Mouse (Mus musculus) CD8-positive naive resting alpha-beta T cell, adult 2 months (primary cell): ENCODE data around the gene Fdps.

Experiments used
- DNase-seq, 2 experiments: peaks; one replicate each; pipeline ENCODE4 v3.0.0; 2022; ENCODE audit warnings: low read depth in 2 of 2, low spot score in 2 of 2

Fdps gene

DNA sequence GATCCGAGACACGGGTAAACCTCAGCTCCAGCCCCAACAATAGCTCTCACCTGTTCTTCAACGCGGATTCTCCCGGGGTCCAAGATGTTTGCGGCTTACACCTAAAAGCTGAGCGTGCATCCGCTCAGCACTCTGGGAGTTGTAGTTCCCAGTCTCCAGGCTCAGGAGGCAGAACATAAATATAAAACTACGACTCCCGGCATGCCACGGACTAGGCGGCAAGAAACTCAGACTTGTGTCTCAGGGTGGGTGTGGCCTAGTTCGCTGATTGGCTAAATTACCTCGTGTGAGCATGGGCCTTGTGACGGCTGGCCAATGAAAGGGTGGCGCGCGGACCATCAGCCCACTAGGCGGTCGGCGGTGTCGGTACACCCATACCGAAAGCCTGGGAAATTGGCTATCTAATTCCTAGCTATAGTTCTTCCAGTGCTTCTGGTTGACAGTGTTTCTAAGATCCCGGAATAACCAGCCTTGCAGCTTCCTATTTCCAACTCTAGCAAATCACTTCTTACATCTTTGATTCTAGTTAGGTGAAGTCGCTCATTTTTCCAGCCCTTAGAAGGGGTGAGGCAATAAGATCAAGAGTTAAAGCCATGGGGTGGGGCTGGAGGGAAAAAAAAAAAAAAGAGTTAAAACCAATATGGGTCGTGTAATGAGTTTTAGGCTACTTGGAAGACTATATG lies at the start of gene Fdps:
TSS of gene Fdps (minus strand) at position 148 of the 683 bp plus-strand sequence.
- peak; percentile 88 to 90 for DNase-seq

DNA sequence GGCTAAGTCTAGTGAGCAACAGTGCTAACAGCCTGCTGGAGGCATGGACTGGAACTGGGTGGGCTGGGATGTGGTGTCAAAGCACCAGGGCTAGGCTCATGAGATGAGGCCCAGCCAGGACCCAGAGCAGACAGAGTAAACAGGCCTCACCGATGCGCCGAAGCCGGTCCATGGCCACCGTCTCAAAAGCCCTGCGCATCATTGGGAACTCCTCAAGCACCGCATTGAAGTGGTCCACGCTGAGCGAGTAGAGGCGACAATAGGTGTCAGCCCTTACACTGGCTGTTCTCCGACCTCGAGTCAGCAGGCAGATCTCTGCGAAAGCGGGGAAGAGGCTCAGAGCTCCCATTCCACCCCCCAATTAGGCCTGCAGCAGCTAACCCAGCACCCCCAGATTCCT lies 46.8 kb upstream of the Fdps start:
- DNase-seq = no peak

DNA sequence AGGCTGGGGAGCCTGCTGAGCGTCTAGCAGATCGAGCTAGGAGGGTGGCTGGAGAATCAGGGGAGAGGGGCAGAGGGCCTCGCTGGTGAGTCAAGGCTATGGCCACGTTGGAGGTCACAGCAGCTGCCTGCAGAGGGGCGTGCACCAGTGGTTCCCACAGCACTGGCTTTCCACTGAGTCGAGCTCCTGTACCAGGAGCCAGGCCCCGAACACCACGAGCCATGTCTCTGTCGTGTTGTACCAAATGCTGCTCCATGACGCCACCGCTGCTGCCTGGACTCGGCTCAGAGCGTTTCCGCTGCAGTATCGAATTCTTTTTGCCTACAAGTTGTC lies 46.2 kb upstream of the Fdps start:
- no peak for DNase-seq

DNA sequence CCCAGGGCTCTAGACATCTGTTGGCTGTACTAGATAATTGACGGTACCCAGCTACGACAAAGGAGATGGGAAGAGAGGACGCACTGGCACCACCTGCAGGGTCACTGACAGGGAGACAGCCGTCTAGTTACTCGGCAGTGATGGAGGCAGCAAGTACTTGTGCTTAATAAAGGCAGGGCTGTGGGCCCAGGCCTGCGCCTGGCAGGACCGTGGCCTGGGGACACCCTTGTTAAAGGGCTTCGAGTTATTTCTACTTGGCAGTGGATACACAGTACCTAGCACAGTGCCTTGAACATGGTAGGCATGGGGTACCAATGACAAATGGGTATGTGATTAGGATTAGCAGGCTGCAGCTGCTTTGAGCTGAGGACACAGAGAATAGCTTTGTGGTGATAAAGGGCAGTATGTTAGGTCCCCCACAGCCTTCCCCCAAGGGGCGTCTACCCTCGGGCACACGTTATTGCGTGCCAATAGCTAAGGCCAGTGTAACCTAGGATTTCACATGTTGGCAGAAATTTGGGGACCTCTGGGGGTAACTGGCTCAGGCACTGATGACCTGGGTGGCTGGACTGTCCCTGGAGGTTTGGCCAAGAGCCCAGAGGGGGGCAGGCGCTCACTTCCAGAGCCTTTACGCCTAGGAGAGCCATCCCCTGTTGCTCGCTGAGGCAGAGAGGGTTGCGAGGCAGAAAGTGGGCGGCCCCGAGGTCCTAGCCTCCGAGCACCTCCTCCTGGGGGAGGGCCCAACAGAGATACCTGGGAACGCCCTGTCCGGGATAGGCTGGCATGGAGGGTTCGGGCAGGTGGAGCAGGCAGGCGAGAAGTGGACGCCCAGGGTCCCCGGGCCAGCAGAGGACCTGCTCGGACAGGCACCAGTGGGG lies 45.6 kb upstream of the Fdps start:
- DNase-seq = no peak

DNA sequence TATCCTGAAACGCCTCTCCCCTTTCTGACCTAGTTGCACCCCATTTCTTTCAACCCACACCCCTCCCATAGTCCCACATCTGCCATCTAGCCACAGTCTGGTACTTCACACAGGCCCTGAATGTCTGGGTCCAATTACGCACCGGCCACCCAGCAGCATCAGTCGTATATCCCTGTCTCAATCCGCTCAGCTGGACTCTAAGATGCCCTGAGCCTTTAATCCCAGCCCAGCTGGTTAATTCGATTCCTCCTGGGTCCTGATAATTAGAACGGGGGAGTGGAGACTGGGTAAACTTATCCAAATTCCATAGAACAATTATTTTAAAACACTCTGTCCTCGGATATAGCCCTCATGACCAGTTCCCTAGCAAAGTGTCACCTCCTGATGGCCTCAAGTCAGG lies 43.8 kb upstream of the Fdps start:
- no peak for DNase-seq

DNA sequence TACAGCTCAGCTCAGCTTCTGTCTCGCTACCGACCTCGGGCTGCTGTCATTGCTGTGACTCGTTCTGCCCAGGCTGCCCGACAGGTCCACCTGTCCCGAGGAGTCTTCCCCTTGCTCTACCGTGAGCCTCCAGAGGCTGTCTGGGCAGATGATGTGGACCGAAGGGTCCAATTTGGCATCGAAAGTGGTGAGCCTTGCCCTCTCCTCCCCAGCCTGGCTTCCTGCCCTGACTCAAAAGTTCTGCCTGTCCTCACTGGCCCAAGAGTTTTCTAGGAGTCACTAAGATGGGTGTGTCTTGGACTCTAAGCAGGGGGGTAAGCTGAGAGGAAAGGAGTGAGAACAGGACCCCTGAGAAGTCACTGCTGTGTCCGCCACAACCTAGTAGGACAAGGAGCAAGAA lies 43.1 kb upstream of the Fdps start:
- no peak for DNase-seq

DNA sequence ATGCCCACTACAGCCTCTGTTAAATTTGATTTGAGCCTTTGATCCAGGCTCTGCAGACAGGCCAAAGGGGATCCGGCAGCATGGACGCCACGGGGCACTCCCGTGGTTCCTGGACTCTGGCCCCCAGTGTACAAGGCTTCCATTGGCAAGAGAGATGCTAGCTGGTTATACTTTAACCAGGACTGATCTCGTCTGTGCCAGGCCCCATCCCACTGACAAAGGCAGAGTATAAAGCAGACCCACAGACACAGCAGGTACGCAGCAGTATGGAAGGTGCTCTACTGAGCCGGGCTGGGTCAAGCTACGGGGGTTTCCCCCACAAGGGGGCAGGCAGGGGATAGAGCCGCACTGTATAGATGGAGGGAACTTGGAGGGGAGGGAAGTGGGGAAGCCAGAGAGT lies 34.6 kb upstream of the Fdps start:
- DNase-seq = peak in 1 of 2 experiments; percentile 20

DNA sequence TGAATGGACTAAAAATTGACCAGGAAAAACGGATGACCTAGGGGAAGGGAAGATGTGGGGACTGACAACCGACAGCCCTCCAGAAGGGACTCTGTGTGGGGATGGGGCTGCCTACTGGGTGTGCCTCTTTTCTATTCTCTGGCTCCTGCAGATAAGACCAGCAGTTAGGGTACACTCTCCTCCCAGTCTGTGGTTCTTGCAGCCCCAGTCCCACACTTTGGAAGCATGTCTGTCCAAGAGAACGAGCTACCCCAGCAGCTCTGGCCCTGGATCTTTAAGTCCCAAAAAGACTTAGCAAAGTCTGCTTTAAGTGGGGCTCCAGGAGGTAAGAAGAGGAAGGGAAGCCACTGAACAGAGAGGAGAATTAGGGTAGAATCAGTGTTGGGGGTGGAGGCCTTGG lies 34.2 kb upstream of the Fdps start, which contains the start of gene Pklr:
TSS of gene Pklr (plus strand) at position 185 of the 400 bp plus-strand sequence.
- no peak for DNase-seq

DNA sequence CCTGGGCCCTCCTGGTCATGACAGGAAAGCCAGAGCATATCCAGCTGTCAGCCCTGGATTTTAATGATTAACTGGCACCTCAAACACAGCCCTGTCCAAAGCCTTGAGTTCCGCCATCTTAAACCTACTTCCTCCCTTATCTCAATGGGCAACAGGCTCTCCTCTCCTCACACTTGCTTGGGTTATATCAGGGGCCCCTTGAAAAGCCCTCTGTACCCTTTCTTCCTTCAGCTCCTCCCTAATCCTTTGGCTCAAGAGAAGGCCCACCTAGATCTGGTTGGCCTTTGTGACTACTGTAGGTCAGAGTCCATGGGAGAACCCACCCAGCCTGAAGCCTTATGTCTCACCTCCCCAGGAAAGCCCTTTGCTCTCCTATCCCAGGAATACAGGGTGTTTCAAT lies 32.0 kb upstream of the Fdps start:
- DNase-seq = no peak

DNA sequence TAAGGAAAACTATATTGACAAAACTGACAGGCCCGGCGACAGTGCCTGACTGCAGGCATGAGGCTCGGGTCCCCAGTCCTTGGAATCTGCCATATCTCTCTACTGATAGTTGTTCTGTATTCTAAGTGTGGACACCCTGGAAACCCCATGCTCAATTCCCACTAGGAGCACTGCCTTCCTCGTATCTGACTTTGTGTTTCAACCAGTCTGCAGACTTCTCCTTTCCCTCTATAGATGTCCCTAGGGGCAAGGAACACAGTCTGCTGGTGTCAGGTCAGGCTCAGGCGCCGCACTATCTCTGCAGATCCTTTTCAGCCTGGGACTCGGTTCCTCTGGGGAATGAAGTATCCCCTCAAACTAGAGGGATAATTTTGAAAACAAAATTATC lies 31.3 kb upstream of the Fdps start:
- DNase-seq = no peak

DNA sequence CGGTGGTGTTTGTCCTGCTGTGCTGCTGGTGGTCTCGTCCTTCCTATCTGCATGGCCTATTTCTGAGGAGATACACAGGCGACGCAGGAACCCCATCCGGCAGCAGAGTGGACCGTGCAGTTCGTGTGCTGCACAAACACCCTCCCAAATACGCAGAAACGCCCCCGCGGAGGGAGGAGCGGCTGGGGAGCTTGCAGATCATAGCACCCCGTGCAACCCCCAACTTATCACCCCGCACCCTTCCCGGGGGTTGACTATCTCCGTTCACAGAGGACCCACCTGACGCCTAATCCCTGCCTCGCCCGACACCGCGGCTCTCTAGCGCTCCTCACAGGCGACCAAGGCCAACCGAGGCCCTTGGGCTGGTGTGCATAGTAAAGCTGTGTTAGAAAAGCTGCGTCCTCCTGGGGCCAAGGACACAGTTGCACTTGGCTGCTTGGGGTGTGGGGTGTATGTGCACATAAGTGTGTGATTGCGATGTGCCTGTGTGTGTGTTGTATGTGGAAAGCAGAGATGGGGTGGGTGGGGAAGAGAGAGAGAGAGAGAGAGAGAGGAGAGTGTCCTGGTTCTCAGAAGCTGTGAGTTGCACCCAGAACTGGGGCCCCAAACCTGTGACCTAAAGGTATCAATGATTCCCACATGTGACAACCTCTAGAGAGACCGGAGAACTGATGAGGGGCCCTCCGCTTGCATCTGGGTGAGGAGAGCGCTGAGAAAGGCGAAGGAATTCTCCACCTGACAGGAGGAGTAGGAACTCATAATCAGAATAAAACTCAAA lies 30.7 kb upstream of the Fdps start:
- DNase-seq = no peak

DNA sequence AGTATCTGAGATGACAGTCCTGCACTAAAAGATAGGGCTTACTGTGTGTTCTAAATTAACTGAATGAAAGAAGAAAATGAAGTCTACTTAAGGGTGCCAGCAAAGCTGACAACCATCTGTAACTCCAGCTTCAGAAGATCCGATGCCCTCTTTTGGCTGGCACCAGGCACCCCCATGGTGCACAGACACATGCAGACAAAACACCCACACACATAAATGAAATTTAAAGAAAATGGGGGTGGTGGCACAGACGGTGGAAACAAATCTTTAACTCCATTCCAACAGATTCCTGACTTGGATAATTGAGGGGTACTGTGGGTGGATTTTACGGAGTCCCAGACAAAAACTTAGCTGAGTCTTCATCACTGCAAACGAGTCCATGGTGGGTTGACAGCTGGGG lies 30.1 kb upstream of the Fdps start:
- no peak for DNase-seq

DNA sequence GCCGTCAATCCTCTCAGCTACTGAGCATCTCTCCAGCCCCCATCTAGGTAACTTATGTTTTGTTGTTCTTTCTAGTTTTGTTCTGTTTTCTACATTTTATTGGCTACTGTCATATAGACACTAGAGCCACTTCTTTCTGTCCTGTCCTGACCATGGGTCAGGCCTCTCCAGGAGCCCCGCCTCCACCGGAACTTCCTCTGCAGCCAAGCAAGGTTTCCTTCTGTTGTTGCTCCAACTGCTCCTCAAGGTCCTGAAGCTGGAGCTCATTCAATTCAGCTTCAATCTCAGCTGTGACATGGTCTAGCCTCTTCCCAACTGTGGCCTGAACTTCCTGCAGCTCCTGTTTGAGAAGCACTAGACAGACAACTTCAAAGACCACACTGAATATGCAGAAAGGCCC lies 28.1 kb upstream of the Fdps start:
- DNase-seq = no peak

DNA sequence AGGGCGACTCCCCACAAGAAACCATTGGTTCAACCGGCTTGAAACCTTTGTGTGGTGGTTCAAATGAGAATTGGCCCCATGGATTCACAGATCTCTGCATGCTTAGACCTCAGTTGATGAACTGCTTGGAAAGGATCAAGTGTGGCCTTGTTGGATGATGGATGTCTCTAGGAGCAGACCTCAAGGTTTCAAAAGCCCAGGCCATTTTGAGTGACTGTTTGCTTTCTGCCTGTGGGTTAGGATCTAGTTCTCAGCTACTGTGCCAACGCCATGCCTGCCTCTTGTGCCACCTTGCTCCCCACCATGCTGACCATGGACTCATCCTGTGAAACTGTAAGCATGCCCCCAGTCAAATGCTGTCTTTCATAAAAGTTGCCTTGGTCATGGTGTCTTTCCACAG lies 24.2 kb upstream of the Fdps start:
- DNase-seq = no peak

DNA sequence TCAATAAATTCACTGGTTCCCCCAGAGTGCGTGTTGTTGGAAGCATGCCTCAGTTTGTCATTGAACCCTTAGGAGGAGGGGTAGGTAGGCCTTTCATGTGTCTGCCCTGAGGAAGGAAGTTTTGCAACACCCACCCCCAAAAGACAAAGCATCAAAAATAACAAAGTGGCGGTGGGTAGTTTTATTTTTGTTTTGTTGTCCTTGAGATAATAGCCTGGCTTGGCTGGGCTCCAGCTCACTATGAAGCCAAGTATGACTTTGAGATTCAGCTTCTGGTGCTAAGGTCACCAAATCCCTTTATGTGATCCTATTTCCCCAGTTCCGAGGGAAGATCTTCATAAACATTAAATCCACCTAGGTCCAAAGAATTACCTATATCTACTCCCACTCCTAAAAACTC lies 22.5 kb upstream of the Fdps start:
- no peak for DNase-seq

DNA sequence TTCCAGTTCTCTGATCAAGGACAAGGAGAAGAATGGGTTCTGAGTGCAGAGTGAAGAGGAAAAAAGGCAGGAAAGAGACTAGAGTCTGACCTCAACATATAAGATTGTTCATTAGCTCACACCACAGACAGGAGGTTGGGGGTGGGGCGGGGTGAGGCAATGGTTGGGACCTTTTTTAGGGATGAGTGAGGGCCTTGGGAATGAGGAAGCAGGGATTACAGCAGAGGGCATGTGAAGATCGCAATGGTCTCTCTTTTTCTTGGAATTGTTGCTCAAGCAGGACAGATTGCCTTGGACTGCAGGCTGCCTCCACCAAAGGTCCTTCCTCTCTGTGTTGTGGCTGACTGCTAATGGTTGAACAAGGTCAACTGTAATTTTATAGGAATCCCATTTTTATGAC lies 21.6 kb upstream of the Fdps start:
- DNase-seq = no peak

DNA sequence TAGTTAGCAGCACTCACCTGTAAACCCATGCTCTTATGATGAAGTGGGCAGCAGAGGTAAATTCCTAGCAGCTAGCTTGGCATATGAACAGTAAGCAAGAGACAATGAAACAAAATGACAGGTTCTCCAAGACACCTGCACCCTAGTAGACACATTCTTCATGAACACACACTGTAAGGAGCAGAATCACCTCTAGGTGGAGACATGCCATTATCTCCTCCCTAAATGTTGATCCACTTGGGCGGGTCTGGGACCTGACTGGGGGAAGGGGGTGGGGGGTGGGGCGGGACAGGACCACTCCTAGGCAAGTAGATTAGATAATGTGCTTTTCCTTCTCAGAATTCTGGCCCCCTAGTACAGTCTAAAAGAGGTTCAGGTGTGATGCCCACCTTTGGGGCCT lies 13.8 kb upstream of the Fdps start:
- peak in 1 of 2 experiments; percentile 39 for DNase-seq

DNA sequence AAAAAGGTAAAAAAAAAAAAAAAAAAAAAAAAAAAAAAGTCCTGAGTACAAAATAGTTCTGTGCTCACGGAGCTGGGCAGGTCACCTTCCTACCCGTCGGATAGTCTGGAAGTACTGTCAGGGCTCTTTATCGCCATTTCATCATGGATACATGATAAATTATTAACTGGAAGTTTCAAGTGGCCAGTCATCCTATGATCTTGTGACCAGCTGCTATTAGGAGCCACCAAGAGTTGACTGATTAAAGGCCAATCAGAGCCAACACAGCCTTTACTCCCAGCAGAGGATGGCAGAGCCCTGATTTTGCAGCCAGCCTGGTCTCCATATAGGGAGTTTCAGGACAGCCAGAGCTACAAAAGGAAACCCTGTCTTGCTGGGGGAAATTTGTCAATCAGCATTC lies 11.3 kb upstream of the Fdps start:
- no peak for DNase-seq

DNA sequence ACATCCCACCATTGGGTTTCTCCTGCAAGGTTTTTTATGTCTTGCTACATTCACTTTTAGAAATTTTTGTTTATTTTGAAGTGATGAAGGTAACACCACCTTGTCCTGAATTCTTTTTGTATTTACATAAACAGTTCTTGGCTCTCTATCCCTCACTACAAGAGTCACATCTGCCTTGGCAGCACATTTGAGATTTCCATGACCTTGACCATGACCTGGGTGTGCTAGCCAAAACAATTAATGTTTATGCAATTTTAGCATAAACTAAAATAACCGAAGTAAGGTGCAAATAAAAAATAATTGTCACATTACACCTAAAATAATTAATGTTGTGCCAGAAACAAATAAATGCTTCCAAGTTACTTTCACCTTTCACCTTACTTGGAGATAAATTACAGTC lies 6.4 kb upstream of the Fdps start:
- DNase-seq = no peak

DNA sequence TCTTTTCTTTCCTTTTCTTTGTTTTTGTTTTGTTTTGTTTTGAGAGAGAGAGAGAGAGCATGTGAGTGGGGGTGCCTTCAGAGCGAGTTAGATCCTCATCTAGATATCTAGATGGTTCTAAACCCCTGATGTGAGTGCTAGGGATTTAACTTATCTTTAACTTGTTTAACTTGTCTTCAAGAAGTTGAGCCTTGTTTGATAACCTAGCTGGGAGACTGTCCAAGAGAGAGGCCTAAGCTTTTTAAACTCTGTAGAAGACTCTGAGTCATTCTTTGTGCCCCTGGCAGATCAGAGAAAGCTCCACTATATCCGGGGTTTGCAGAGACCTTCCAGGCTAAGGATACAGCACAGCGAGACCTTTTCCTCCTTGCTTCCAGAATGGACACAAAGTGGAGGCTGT lies 5.8 kb upstream of the Fdps start:
- no peak for DNase-seq

DNA sequence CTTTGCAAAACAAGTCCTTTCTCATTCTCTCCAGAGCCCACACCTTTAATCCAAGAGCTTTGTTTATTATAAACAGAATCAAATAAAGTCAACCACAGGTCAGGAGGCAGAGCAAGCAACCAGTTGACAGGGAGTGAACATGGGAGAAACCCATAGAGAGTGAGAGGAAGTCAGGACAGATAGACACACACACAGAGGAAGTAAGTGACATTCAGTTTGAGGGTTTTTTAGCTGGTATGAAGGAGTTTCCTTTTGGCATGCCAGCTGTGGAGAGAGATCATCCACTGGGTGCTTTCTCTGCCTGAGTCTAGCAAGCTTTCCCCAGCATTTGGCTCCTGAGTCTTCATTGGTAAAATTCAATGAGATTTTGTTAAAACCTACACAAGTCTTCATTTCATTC lies 5.1 kb upstream of the Fdps start:
- DNase-seq = no peak

DNA sequence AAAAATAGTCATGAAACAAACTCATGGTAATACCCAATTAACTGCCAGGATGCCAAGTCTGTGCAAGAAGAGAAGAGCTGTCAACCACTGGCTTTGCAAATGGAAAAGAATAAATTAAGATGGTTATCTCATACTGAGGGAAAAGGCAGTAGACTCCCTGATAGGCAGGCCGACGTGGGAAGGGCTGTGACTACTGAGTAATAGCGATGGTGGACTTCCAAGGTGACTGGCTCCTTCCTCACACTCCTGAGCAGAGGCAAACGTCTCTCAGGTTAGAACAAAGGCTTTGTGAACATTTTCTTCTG lies 1.5 kb upstream of the Fdps start:
- no peak for DNase-seq
